Mouse (Mus musculus): ENCODE results near the gene Crybb1.

GRCm38 (mm10) chr5:112217031-112217430, 38.6 kb upstream of the Crybb1 start:
- TF ChIP-seq CTCF (IDR thresholded peaks at IDR 0.05; ENCODE audit: control insufficient read depth, insufficient read depth, insufficient replicate concordance, low read depth, low read length) (no peak), POLR2A (IDR thresholded peaks at IDR 0.05; ENCODE audit: control insufficient read depth, low read depth, low read length) (no peak)

Data from testis, adult 2 months (tissue).